Comparison of ENCODE assay signal across 8 mouse cellular contexts in genomic region chr11:69758090-69758456, GRCm38 (mm10). TPM values are rescaled to one million over a fixed set of nuclear protein-coding genes. Genes with fewer than 3 reads are reported as not detected.
DNase-seq lines count a peak whose midpoint lies in the region; ATAC-seq and TF ChIP-seq lines count a peak whose summit lies in the region.

No protein-coding gene starts in this region.

- TF ChIP-seq POLR2A in testis, adult 2 months (IDR thresholded peaks at IDR 0.05; ENCODE audit: control insufficient read depth, low read depth, low read length), result no peak; the same call in none of the 2 replicates

- no peaks in the 10 kb centered on the region for H3K9me3 ChIP-seq in forebrain, embryonic 11.5 days (ENCODE audit: control insufficient read depth, low read length)
- no peaks in the 10 kb centered on the region for H3K9me3 ChIP-seq in heart, postnatal 0 days (replicated peaks; ENCODE audit: control insufficient read depth, low read length)
- no peaks in the 10 kb centered on the region for H3K9me3 ChIP-seq in liver, embryonic 16.5 days (replicated peaks; ENCODE audit: control insufficient read depth, low read length)
- no peaks in the 10 kb centered on the region for H3K9me3 ChIP-seq in neural tube, embryonic 13.5 days

- H3K4me3 ChIP-seq in forebrain, embryonic 11.5 days (ENCODE audit: low read depth, low read length), result peak overlapping the region; percentile 61
- H3K4me3 ChIP-seq in heart, postnatal 0 days (ENCODE audit: low read depth, low read length), result peak overlapping the region; percentile 61
- H3K4me3 ChIP-seq in liver, embryonic 16.5 days (ENCODE audit: low read depth, low read length), result peak overlapping the region; percentile 71
- H3K4me3 ChIP-seq in neural tube, embryonic 13.5 days, result peak overlapping the region; percentile 63
- H3K4me3 ChIP-seq in testis, adult 2 months (ENCODE audit: control insufficient read depth, low read depth, low read length), result peak overlapping the region; percentile 99

- under 1% methylated on average over 26 of the region's 26 CpGs for WGBS in forebrain, embryonic 11.5 days
- under 1% methylated on average over 26 of the region's 26 CpGs for WGBS in heart, postnatal 0 days
- WGBS in liver, embryonic 16.5 days (ENCODE audit: insufficient replicate concordance), result under 1% methylated on average over 25 of the region's 26 CpGs
- WGBS in neural tube, embryonic 13.5 days, result under 1% methylated on average over 26 of the region's 26 CpGs

- H3K4me1 ChIP-seq in forebrain, embryonic 11.5 days (replicated peaks; ENCODE audit: control insufficient read depth, insufficient read depth, low read length), result peaks cover 17% of the 10 kb centered on the region
- H3K4me1 ChIP-seq in heart, postnatal 0 days (ENCODE audit: control insufficient read depth, insufficient read depth), result peaks cover 28% of the 10 kb centered on the region
- H3K4me1 ChIP-seq in liver, embryonic 16.5 days (ENCODE audit: control insufficient read depth, low read depth, low read length), result peaks cover 43% of the 10 kb centered on the region
- peaks cover 64% of the 10 kb centered on the region for H3K4me1 ChIP-seq in neural tube, embryonic 13.5 days (replicated peaks)
- peaks cover 12% of the 10 kb centered on the region for H3K4me1 ChIP-seq in testis, adult 2 months (ENCODE audit: control insufficient read depth, insufficient read depth, low read length)

- no peak for TF ChIP-seq CTCF in heart, postnatal 0 days (IDR thresholded peaks at IDR 0.05; ENCODE audit: low read depth)
- TF ChIP-seq CTCF in testis, adult 2 months (IDR thresholded peaks at IDR 0.05; ENCODE audit: control insufficient read depth, insufficient read depth, insufficient replicate concordance, low read depth, low read length), result 0 out of 2 replicates have a peak, but pooled peaks have one; percentile 12

- peak overlapping the region; percentile 83 for H3K9ac ChIP-seq in forebrain, embryonic 11.5 days (ENCODE audit: low read length)
- H3K9ac ChIP-seq in heart, postnatal 0 days (replicated peaks; ENCODE audit: low read depth, low read length), result peak overlapping the region; percentile 74
- H3K9ac ChIP-seq in liver, embryonic 16.5 days (ENCODE audit: low read depth, low read length), result peak overlapping the region; percentile 91
- peak overlapping the region; percentile 92 for H3K9ac ChIP-seq in neural tube, embryonic 13.5 days

- peak; percentile 96 for DNase-seq in CD8-positive naive resting alpha-beta T cell, adult 2 months (ENCODE audit: low read depth in 2 of 2, low spot score in 2 of 2)
- DNase-seq in c-Kit-positive CD71-negative TER-119-negative erythroid progenitor cells, embryonic 14.5 days (ENCODE audit: low read depth), result peak; percentile 90
- DNase-seq in forebrain, embryonic 11.5 days (ENCODE audit: low spot score), result peak; percentile 96
- peak; percentile 92 for DNase-seq in heart, postnatal 0 days (ENCODE audit: low spot score)
- DNase-seq in kidney, postnatal 4 days, result peak; percentile 97 to 99

- H3K27ac ChIP-seq in forebrain, embryonic 11.5 days (ENCODE audit: low read depth, low read length), result peak overlapping the region; percentile 99
- peak overlapping the region; percentile 98 for H3K27ac ChIP-seq in heart, postnatal 0 days (ENCODE audit: low read depth)
- H3K27ac ChIP-seq in liver, embryonic 16.5 days (ENCODE audit: low read length), result peak overlapping the region; percentile 97
- peak overlapping the region; percentile 99 for H3K27ac ChIP-seq in neural tube, embryonic 13.5 days (replicated peaks)
- H3K27ac ChIP-seq in testis, adult 2 months (ENCODE audit: control insufficient read depth, insufficient read depth, low read depth, low read length), result peak overlapping the region; percentile 100

- H3K36me3 ChIP-seq in forebrain, embryonic 11.5 days (ENCODE audit: control insufficient read depth, insufficient read depth, low read length), result no peaks in the 10 kb centered on the region
- H3K36me3 ChIP-seq in heart, postnatal 0 days (replicated peaks; ENCODE audit: control insufficient read depth, insufficient read depth, low read length), result no peaks in the 10 kb centered on the region
- H3K36me3 ChIP-seq in liver, embryonic 16.5 days (ENCODE audit: control insufficient read depth, insufficient read depth), result no peaks in the 10 kb centered on the region; the same call in 1 of the 2 replicates
- H3K36me3 ChIP-seq in neural tube, embryonic 13.5 days, result no peaks in the 10 kb centered on the region
- peaks cover 3% of the 10 kb centered on the region for H3K36me3 ChIP-seq in testis, adult 2 months (ENCODE audit: control insufficient read depth, insufficient read depth, low read length)

- no peaks in the 10 kb centered on the region for H3K27me3 ChIP-seq in forebrain, embryonic 11.5 days (ENCODE audit: control insufficient read depth, insufficient read depth, low read length)
- no peaks in the 10 kb centered on the region for H3K27me3 ChIP-seq in heart, postnatal 0 days (ENCODE audit: control insufficient read depth, insufficient read depth, low read length)
- H3K27me3 ChIP-seq in liver, embryonic 16.5 days (ENCODE audit: control insufficient read depth, insufficient read depth, low read depth, low read length), result no peaks in the 10 kb centered on the region
- no peaks in the 10 kb centered on the region for H3K27me3 ChIP-seq in neural tube, embryonic 13.5 days
- H3K27me3 ChIP-seq in testis, adult 2 months (ENCODE audit: control insufficient read depth, insufficient read depth, low read length), result no peaks in the 10 kb centered on the region

- peak; percentile 84 for ATAC-seq in forebrain, embryonic 11.5 days (replicated peaks; ENCODE audit: low FRiP score)
- ATAC-seq in heart, postnatal 0 days (ENCODE audit: insufficient read depth, low read depth), result peak; percentile 84
- peak; percentile 80 for ATAC-seq in liver, embryonic 16.5 days (ENCODE audit: low read depth)
- peak; percentile 82 for ATAC-seq in neural tube, embryonic 13.5 days (ENCODE audit: low read depth)

- TF ChIP-seq EP300 in heart, postnatal 0 days (IDR thresholded peaks at IDR 0.05; ENCODE audit: low read depth), result no peak

- peak overlapping the region; percentile 65 for H3K4me2 ChIP-seq in forebrain, embryonic 11.5 days (ENCODE audit: low read depth, low read length, severe bottlenecking)
- H3K4me2 ChIP-seq in heart, postnatal 0 days (ENCODE audit: low read depth, low read length), result peak overlapping the region; percentile 78
- H3K4me2 ChIP-seq in liver, embryonic 16.5 days (ENCODE audit: low read depth, low read length), result peak overlapping the region; percentile 93
- H3K4me2 ChIP-seq in neural tube, embryonic 13.5 days, result peak overlapping the region; percentile 92

RNA-seq across cellular contexts. Expression of gene Polr2a, which starts 0.4 kb away (rescaled TPM):
- 61.2 and 65.7 TPM in 2 replicates for polyA plus RNA-seq in forebrain, embryonic 11.5 days (2014; fragmentation: Nextera tagmentation; extraction: Ambion mirVana)
- total RNA-seq in heart, postnatal 0 days (2014; rRNA removed; ENCODE audit: low replicate concordance), result 13.4 and 15.6 TPM in 2 replicates
- polyA plus RNA-seq in heart, postnatal 0 days (2015; fragmentation: Nextera tagmentation; extraction: Ambion mirVana), result 6.2 and 6.6 TPM in 2 replicates
- polyA plus RNA-seq in liver, embryonic 16.5 days (2015; fragmentation: Nextera tagmentation; extraction: Ambion mirVana), result 11.1 and 11.9 TPM in 2 replicates
- polyA plus RNA-seq in neural tube, embryonic 13.5 days (2015; fragmentation: Nextera tagmentation; extraction: Ambion mirVana), result 22.9 and 27.2 TPM in 2 replicates
- polyA plus RNA-seq in testis, adult 2 months (2012; rRNA removed), result 54.7 and 75.8 TPM in 2 replicates

RNA-seq across cellular contexts. Expression of gene Slc35g3, which starts 3.7 kb away (rescaled TPM):
- polyA plus RNA-seq in forebrain, embryonic 11.5 days (2014; fragmentation: Nextera tagmentation; extraction: Ambion mirVana), result not detected in 2 replicates
- total RNA-seq in heart, postnatal 0 days (2014; rRNA removed; ENCODE audit: low replicate concordance), result not detected in 2 replicates
- polyA plus RNA-seq in heart, postnatal 0 days (2015; fragmentation: Nextera tagmentation; extraction: Ambion mirVana), result 0.18 TPM in 1 of 2 replicates, not detected in the other
- polyA plus RNA-seq in liver, embryonic 16.5 days (2015; fragmentation: Nextera tagmentation; extraction: Ambion mirVana), result 0.07 TPM in 1 of 2 replicates, not detected in the other
- 0.13 TPM in 1 of 2 replicates, not detected in the other for polyA plus RNA-seq in neural tube, embryonic 13.5 days (2015; fragmentation: Nextera tagmentation; extraction: Ambion mirVana)
- polyA plus RNA-seq in testis, adult 2 months (2012; rRNA removed), result 210 and 236 TPM in 2 replicates

RNA-seq across cellular contexts. Expression of gene Zbtb4, which starts 7.6 kb away (rescaled TPM):
- polyA plus RNA-seq in forebrain, embryonic 11.5 days (2014; fragmentation: Nextera tagmentation; extraction: Ambion mirVana), result 1.1 and 1.4 TPM in 2 replicates
- total RNA-seq in heart, postnatal 0 days (2014; rRNA removed; ENCODE audit: low replicate concordance), result 21.2 and 28.7 TPM in 2 replicates
- 2.6 and 2.9 TPM in 2 replicates for polyA plus RNA-seq in heart, postnatal 0 days (2015; fragmentation: Nextera tagmentation; extraction: Ambion mirVana)
- polyA plus RNA-seq in liver, embryonic 16.5 days (2015; fragmentation: Nextera tagmentation; extraction: Ambion mirVana), result 0.61 and 0.81 TPM in 2 replicates
- polyA plus RNA-seq in neural tube, embryonic 13.5 days (2015; fragmentation: Nextera tagmentation; extraction: Ambion mirVana), result 2.5 and 2.9 TPM in 2 replicates
- 5.1 and 6.0 TPM in 2 replicates for polyA plus RNA-seq in testis, adult 2 months (2012; rRNA removed)

RNA-seq across cellular contexts. Expression of gene Chrnb1, which starts 37.7 kb away (rescaled TPM):
- polyA plus RNA-seq in forebrain, embryonic 11.5 days (2014; fragmentation: Nextera tagmentation; extraction: Ambion mirVana), result 0.73 and 1.1 TPM in 2 replicates
- total RNA-seq in heart, postnatal 0 days (2014; rRNA removed; ENCODE audit: low replicate concordance), result 2.5 and 11.2 TPM in 2 replicates
- polyA plus RNA-seq in heart, postnatal 0 days (2015; fragmentation: Nextera tagmentation; extraction: Ambion mirVana), result 2.7 and 3.1 TPM in 2 replicates
- polyA plus RNA-seq in liver, embryonic 16.5 days (2015; fragmentation: Nextera tagmentation; extraction: Ambion mirVana), result 0.61 and 0.96 TPM in 2 replicates
- 2.4 and 4.5 TPM in 2 replicates for polyA plus RNA-seq in neural tube, embryonic 13.5 days (2015; fragmentation: Nextera tagmentation; extraction: Ambion mirVana)
- 0.79 and 1.2 TPM in 2 replicates for polyA plus RNA-seq in testis, adult 2 months (2012; rRNA removed)

RNA-seq across cellular contexts. Expression of gene Fgf11, which starts 43.6 kb away (rescaled TPM):
- 1.3 and 1.7 TPM in 2 replicates for polyA plus RNA-seq in forebrain, embryonic 11.5 days (2014; fragmentation: Nextera tagmentation; extraction: Ambion mirVana)
- 5.3 and 5.7 TPM in 2 replicates for total RNA-seq in heart, postnatal 0 days (2014; rRNA removed; ENCODE audit: low replicate concordance)
- polyA plus RNA-seq in heart, postnatal 0 days (2015; fragmentation: Nextera tagmentation; extraction: Ambion mirVana), result 0.75 and 1.0 TPM in 2 replicates
- polyA plus RNA-seq in liver, embryonic 16.5 days (2015; fragmentation: Nextera tagmentation; extraction: Ambion mirVana), result 0.19 and 0.21 TPM in 2 replicates
- polyA plus RNA-seq in neural tube, embryonic 13.5 days (2015; fragmentation: Nextera tagmentation; extraction: Ambion mirVana), result 6.8 and 8.9 TPM in 2 replicates
- 2.7 and 3.2 TPM in 2 replicates for polyA plus RNA-seq in testis, adult 2 months (2012; rRNA removed)

Comparison
In these comparisons a context has a peak if more than half of its experiments do, and no peak if none do; other contexts are left out.
1. Peak in every context shown above with its lines: DNase-seq, ATAC-seq, H3K4me3 ChIP-seq and H3K27ac ChIP-seq.
2. RNA of gene Slc35g3, which starts 3.7 kb away (polyA plus RNA-seq): 210 to 236 TPM in testis, adult 2 months; 0.13 TPM in neural tube, embryonic 13.5 days, 0.07 TPM in liver, embryonic 16.5 days, 0.18 TPM in heart, postnatal 0 days and not detected in forebrain, embryonic 11.5 days; every median in the first group is over 100 times any median in the second.